Mouse (Mus musculus): Measurements from ENCODE around the gene Gm15130.

Gm15130 gene

DNA sequence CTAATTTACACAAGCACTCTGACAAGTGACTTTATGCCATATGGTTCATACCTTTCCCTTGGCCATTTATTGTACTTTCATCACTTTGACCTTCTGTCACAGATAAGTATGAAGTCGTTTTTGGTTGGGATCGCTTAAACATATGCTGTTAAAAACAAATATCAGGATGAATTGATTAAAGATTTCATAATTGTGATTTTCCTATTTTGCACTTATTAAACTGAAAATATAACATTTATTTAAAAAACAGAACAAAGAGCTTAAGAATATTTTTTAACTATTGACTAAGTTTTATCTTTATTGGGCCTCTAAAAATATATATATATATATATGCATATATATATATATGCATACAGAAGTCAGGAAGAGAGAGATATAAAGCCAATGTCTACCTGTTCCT, at the start of gene Gm15130:
TSS of gene Gm15130 (minus strand) at position 101 of the 400 bp plus-strand sequence.
- ATAC-seq (ENCODE audit: insufficient number of reproducible peaks, low FRiP score, low TSS enrichment) = no peak

DNA sequence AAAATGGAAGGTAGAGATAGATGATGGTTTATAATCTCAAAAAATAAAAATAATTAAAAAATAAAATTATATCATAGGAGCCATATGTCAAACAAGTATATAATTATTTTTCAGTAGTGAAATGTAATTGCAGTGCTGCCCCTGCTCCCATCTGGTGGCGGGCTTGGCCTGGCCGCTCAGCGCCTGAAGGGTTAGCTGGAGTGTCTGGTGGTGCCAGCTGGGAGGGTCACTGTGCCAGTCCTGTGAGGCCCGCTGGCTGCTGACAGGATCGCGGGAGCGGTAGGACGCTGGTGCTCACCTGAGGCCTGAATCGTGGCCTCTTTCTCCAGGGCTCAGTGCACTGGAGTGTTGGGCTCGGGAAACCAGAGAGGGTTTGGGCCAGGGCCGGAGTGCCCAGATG, 29.3 kb upstream of the Gm15130 start:
- ATAC-seq (ENCODE audit: insufficient number of reproducible peaks, low FRiP score, low TSS enrichment) = no peak

DNA sequence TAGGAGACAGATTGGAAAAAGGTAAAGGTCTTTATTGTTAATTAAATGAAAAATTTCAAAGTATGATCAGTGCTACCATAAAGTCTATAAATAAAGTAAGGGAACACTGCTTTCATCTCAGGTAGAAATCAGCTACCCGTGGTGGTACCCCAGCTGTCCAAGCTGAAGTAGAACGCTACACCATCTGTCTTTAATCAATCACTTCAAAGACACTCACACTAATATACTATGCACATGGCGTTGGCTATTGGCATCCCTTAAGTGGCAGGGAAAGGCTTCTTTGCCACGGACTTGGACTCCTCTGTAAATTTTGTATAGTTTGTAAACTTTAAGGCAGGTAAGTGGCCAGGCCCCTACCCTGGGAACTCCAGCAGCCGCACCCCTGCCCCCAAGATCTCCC, 17.0 kb downstream of the Gm15130 start:
- ATAC-seq (ENCODE audit: insufficient number of reproducible peaks, low FRiP score, low TSS enrichment) = no peak

GRCm38 (mm10) chr2:111105882-111106281, 46.9 kb downstream of the Gm15130 start, which contains the start of gene Gm13941:
TSS of gene Gm13941 (minus strand) at chr2:111105982.
- no peak for ATAC-seq (ENCODE audit: insufficient number of reproducible peaks, low FRiP score, low TSS enrichment)
